Mouse (Mus musculus): ENCODE results near the gene Dpep2nb.

- TF ChIP-seq GATA1 (IDR thresholded peaks at IDR 0.05; ENCODE audit: borderline replicate concordance, low read length) (no peak), FLI1 (IDR thresholded peaks at IDR 0.05; ENCODE audit: low read length) (no peak)
Measured at GRCm38 (mm10) chr8:105993226-105993625, 12.5 kb downstream of the Dpep2nb start.

Measured in megakaryocyte, embryonic 14.5 days (primary cell).